Mouse (Mus musculus): ENCODE measurements around the gene Heyl.

Heyl gene

DNA sequence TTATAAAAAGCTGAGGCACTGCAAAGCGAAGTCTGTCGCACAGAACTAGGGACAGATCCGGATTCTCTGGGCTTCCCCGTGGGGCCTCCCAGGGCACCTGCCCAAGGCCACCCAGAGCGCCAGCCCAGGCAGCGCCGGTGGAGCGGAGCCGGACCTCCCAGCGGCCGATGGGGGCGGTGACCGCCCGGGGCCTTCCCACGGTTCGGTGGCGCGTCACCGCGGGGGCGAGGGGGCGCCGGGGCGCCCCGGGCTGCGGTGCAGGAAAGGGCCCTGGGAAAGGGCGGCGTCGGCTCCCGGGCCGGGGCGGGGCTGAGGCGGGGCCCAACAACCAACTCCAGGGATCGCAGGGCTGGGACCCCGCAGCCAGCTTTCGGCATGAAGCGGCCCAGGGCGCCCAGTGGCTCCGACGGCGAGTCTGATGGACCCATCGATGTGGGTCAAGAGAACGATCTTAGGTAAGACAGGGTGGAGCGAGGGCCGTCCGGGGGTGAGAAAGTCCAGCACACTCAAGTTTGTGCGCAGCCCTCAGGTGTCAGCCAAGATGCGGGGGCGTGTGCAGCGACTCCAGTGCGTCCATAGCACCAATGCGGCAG is at the start of gene Heyl:
Heyl (plus strand) TSS at position 65 of the 593 bp plus-strand sequence.
- in situ Hi-C loops (cut with MboI, MseI) = no loop called here

DNA sequence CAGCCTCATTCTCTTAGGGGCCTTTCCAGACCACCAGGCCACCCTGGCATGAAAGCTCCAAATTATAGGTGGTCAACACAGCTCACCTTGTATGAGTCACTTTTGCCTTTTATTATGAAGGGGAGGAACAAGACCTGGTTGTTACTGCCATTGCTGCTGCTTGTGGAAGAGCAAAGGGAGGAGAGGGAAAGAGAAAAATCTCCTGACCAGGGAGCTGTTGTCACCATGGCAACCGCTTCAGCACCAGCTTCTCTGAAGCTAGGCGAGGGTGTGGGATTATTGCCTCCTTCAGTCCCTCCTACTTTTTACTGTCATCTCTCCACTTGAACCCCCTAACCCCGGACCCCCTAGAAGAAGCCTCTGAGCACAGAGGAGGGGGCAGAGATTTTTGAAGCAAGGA is 48.5 kb upstream of the Heyl start:
- in situ Hi-C loops (cut with MboI, MseI) = no loop called here

DNA sequence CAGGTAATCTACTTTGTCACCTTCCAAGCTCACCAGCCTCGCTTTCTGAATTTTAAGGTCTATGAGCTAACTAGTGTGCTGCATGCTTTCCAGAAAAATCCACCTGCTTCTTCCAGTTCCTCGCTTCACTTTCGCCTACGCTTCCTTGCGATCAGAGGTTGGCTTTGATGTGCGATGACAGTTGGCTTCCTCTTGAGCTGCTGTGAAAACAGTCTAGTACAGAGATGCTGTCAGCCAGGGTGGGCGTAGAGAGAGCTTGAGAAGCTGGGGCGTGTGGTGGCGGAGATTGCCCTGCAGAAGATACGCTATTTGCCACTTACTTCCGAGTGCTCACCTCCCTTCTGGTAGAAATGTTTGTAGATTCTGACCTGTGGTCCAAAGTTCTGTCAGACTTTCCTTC is 41.0 kb upstream of the Heyl start:
- in situ Hi-C loops (cut with MboI, MseI) = no loop called here

- in situ Hi-C loops (cut with MboI, MseI) = no loop called here
Measured at GRCm38 (mm10) chr4:123193791-123194190, 39.6 kb upstream of the Heyl start.

GRCm38 (mm10) chr4:123196695-123197094 is 36.7 kb upstream of the Heyl start:
- in situ Hi-C loops (cut with MboI, MseI) = no loop called here

DNA sequence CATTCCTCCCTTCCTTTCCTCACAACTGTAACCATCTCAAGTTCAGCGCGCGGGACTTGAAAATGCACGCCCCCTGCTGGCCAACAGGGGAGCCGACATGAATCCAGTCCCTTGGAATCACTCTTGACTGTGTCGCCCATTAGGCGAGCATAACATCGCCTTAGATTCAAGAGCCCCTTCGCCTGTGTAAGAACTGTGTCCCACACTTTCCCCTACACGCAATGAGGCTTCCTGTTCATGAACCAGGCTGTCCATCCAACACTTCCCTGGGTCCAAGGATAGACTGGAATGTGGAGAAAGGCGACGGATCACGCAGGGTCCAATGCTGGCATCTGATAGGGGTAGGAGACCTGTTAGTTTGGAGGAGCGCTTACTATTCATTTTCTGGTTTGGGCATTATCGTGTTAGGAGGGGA is 32.6 kb upstream of the Heyl start:
- in situ Hi-C loops (cut with MboI, MseI) = no loop called here

- in situ Hi-C loops (cut with MboI, MseI) = no loop called here
Measured at GRCm38 (mm10) chr4:123201186-123202093, 31.9 kb upstream of the Heyl start, which contains the start of gene Nt5c1a. Nt5c1a (plus strand) TSS chr4:123201504.

GRCm38 (mm10) chr4:123202094-123202420 is 31.3 kb upstream of the Heyl start:
- in situ Hi-C loops (cut with MboI, MseI) = no loop called here

GRCm38 (mm10) chr4:123207337-123207736 is 26.0 kb upstream of the Heyl start:
- in situ Hi-C loops (cut with MboI, MseI) = loop anchor here (5.0 kb wide), 1 partner anchor 50 kb away; no protein-coding TSS in a partner anchor

DNA sequence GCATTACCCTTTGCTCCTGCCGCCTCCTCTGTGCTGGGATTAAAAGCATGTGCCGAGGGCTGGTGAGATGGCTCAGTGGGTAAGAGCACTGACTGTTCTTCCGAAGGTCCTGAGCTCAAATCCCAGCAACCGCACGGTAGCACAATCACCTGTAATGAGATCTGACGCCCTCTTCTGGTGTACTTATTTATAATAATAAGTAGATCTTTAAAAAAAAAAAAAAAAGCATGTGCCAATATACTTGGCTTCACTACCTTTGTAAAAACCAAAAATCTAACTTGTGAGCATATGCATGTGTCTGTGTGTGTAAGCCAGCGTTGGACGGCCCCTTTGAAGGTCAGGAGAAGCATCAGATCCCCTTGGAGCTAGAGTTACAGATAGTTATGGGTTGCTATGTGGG is 22.4 kb upstream of the Heyl start:
- in situ Hi-C loops (cut with MboI, MseI) = no loop called here

- in situ Hi-C loops (cut with MboI, MseI) = no loop called here
Measured at GRCm38 (mm10) chr4:123211453-123211852, 21.9 kb upstream of the Heyl start.

DNA sequence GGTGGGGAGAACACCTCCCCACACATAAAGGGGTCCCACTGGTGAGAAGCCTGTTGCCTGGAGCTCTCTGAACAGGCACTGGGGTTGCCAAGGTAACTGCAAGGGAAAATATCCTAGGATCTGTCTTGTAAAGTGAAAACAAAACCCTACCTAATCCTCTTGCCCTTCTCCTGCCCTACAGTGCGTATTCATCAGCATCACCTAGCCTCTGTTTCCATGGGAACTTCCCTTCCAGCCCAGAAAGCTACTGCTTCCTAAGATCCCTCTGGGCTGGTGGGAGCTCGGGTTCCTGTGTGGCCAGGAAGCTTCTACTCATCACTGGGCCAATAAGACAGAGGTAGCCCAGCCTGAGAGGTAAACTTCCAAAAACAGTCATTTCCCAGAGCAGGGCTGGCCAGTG is 21.0 kb upstream of the Heyl start:
- in situ Hi-C loops (cut with MboI, MseI) = no loop called here

DNA sequence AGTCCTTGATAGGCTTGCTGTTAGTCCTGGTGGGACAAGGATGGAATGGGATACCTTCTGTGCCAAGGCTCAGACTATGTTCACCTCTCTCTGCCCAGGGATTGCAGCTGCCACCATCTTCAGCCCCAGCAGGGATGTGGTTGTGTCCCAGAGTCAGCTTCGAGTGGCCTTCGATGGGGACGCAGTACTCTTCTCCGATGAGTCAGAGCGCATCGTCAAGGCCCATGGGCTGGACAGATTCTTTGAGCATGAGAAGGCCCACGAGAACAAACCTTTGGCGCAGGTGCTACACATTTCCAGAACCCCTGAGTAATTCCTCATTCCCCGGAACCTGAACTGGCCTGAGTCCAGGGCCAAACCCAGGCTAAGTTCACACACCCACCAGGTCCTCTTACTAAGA is 19.4 kb upstream of the Heyl start:
- in situ Hi-C loops (cut with MboI, MseI) = no loop called here

DNA sequence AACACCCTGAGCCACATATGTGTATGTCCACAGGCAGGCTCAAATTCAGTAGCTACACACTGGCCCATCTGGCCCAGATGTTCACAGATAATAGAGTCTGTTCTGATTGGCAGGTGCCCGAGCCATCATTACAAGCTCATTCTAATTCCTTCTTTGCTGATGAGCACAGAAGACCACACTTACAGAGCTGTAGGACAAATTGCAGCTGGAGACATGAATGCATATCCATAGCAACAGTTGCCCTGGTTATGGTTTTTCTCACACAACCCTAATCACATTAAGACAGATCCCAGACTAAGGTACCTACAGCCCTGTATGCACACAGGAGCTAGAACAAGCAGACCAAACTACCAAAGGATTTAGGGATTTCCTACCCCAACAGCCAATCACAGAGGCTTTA is 18.0 kb upstream of the Heyl start:
- in situ Hi-C loops (cut with MboI, MseI) = no loop called here

DNA sequence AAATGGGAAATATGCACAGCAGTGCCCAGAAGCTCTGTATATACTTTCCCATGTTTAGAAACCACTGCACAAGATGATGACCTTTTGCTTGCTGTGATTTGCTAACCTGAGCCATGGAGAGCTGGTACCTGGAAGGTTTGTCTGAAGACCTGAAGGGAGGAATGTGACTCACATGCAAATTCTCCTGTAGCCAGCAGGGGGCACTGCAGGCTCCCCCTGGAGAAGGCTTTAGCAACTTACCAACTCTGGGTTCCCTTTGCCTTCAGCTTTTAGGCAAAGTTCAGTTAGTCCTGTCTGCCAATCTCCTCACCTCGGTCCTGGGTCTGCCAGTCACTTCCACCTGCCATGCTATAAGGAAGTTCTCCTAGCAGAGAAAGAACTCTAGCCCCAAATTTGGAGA is 16.6 kb upstream of the Heyl start:
- in situ Hi-C loops (cut with MboI, MseI) = no loop called here

DNA sequence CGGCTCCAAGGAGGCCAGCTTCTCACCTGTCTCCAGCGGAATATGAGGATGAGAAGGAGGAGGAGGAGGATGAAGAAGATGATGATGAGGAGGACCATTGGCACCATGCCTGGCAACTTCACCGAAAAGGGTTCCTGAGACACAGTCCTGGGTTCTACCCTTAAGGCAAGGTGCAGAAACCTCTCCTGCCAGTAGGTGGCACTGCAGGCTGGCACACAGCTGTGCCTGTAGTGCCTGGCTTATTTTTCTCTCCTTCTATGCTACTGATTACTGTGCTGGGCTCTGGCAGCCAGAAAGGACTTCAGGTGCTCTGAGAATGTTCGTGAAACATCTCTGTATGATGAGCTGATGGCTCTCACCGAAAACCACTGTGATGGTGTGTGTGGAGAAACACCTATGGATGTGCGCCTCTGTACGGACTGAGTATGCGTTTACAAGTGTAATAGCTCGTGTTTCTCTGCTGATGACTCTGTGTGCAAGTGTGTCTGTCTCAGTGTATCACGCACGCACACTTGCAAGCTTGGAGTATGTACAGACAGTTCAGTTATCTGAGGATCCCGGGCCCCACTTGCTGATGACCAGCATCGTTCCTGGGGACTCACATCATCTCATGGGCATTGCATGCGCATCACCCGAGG is 13.5 kb upstream of the Heyl start:
- in situ Hi-C loops (cut with MboI, MseI) = loop anchor here (5.0 kb wide), 1 partner anchor 37 kb away; no protein-coding TSS in a partner anchor

DNA sequence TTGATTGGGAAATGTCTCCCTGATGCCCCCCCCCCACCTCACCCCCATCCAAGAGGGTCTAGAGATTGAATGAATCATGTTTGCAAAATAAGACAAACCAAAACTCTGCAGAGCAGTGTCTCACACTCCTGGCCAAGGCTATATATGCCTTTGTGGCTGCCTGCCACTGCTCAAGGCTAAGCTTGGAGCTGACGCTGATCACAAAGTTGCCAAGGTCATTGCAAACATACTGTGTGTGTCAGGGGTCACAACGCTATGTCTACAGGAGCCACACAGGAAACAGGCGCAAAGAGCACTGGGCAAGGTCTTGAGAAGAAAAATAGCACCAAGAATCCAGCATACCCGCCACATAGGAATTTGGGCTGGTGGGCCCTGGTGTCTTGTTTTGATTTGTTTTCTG is 12.7 kb upstream of the Heyl start:
- in situ Hi-C loops (cut with MboI, MseI) = loop anchor here (5.0 kb wide), 1 partner anchor 37 kb away; no protein-coding TSS in a partner anchor

DNA sequence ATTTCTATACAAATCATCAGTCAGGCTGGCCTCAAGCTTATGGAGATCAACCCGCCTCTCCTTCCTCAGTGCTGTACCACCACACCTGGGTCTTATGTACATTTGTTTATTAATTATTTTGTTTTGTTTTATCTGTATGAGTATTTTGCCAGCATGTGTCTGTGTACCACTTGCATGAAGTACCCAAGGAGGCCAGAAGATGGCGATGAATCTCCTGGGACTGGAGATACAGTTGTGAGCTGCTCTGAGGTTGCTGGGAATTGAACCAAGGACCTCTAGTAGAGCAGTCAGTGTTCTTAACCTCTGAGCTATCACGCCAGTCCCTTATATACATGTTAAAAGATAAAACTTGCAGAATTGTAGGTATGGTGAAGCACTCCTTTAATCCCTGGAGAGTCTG is 10.0 kb upstream of the Heyl start:
- in situ Hi-C loops (cut with MboI, MseI) = loop anchor here (5.0 kb wide), 1 partner anchor 34 kb away; no protein-coding TSS in a partner anchor

- in situ Hi-C loops (cut with MboI, MseI) = no loop called here
Measured at GRCm38 (mm10) chr4:123225718-123226403, 7.5 kb upstream of the Heyl start.

DNA sequence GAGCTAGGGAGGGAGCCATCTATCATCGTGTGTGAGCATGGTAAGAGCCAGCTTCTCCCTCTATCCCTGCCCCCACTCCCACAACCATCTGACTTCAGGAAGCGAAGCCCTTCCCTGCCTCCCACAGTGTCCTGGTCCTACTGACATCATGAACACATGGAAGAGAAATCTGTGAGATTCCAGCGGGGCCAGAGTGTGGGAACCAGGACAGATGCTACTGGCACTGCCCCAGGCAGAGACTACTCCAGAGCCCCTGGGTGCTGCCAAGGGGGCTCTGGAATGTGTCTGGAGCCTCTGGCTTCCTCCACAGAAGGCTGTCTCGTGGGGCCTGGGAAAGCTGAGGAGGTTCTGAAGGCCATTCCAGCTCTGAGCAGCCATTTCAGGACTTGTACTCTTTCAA is 5.6 kb upstream of the Heyl start:
- in situ Hi-C loops (cut with MboI, MseI) = no loop called here

DNA sequence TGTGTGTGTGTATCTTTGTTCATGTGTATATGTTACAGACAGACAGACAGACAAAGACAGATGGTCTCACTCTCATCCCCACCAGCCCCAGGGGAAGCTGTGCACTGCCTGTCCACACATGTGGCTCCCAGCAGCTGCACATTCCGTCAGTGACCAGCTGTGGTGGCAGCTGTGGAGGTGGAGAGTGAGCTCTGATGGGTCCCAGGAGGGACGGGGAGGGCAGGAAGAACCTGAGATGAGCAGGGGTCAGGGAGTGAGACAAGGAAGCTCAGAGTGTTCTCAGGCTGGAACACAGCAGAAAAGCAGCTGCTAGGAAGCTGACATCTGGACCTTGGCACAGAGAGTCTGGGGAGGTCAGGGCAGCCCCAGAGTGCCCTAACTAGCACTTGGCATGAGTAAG is 5.1 kb upstream of the Heyl start:
- in situ Hi-C loops (cut with MboI, MseI) = no loop called here

- in situ Hi-C loops (cut with MboI, MseI) = no loop called here
Measured at GRCm38 (mm10) chr4:123229166-123229565, 4.2 kb upstream of the Heyl start.
